Mouse (Mus musculus): ENCODE measurements around the gene Mphosph8. TPM values are rescaled to one million over a fixed set of nuclear protein-coding genes. Genes with fewer than 3 reads are reported as not detected.

Gene Mphosph8
- total RNA-seq, 2 experiments from 2014 or later: 23.8 to 26.1 TPM

Other genes starting within 250 kb of the Mphosph8 start
- gene Cenpj, start 92.8 kb upstream of the Mphosph8 start, total RNA-seq (2021): 1 to 10 TPM; 2.5 to 4.2 TPM
- gene Parp4, start 92.6 kb upstream of the Mphosph8 start, total RNA-seq (2021): 10 to 100 TPM; 23.8 to 25.6 TPM
- 10 to 100 TPM; 13.1 to 14.6 TPM for gene Pspc1, start 110.1 kb downstream of the Mphosph8 start, total RNA-seq (2021)
- 10 to 100 TPM; 20.5 to 22.4 TPM for gene Zmym5, start 143.5 kb downstream of the Mphosph8 start, total RNA-seq (2021)
- gene Zmym2, start 218.4 kb downstream of the Mphosph8 start, total RNA-seq (2021): 10 to 100 TPM; 31.2 to 36.2 TPM